Mouse (Mus musculus) kidney, adult 11 months (tissue): ENCODE measurements around the gene Apba3.

ENCODE experiments used
- DNase-seq: peaks from one replicate; pipeline ENCODE4 v3.0.0; 2022

Gene Apba3

GRCm38 (mm10) chr10:81252424-81253419, 14.0 kb upstream of the Apba3 start, which contains the start of gene Matk:
Gene Matk, plus strand, starts transcription at chr10:81252935.
- DNase-seq: no peak

- DNase-seq: no peak
Observed at GRCm38 (mm10) chr10:81254886-81255285, 11.9 kb upstream of the Apba3 start.

- DNase-seq: no peak
Observed at GRCm38 (mm10) chr10:81257158-81258039, 9.4 kb upstream of the Apba3 start.

GRCm38 (mm10) chr10:81259225-81259884, 7.4 kb upstream of the Apba3 start:
- no peak for DNase-seq

GRCm38 (mm10) chr10:81261025-81261424, 5.7 kb upstream of the Apba3 start:
- DNase-seq: no peak

- DNase-seq: no peak
Observed at GRCm38 (mm10) chr10:81265540-81265939, 1.2 kb upstream of the Apba3 start.

- peak; percentile 93 for DNase-seq
Observed at GRCm38 (mm10) chr10:81268056-81268455, 1.3 kb downstream of the Apba3 start.

- DNase-seq: no peak
Observed at GRCm38 (mm10) chr10:81268643-81269412, 2.1 kb downstream of the Apba3 start.

GRCm38 (mm10) chr10:81272356-81272755, 5.6 kb downstream of the Apba3 start:
- DNase-seq: no peak

GRCm38 (mm10) chr10:81273842-81274241, 7.1 kb downstream of the Apba3 start:
- DNase-seq: no peak

GRCm38 (mm10) chr10:81277676-81278075, 10.9 kb downstream of the Apba3 start:
- DNase-seq: no peak

GRCm38 (mm10) chr10:81279496-81279895, 12.7 kb downstream of the Apba3 start:
- DNase-seq: no peak

- peak; percentile 61 for DNase-seq
Observed at GRCm38 (mm10) chr10:81284189-81284588, 17.4 kb downstream of the Apba3 start.

- peak; percentile 83 for DNase-seq
Observed at GRCm38 (mm10) chr10:81284719-81285118, 18.0 kb downstream of the Apba3 start.

- DNase-seq: peak; percentile 85
Observed at GRCm38 (mm10) chr10:81285694-81286450, 19.1 kb downstream of the Apba3 start.

GRCm38 (mm10) chr10:81286586-81286985, 19.8 kb downstream of the Apba3 start:
- DNase-seq: peak; percentile 73

- no peak for DNase-seq
Observed at GRCm38 (mm10) chr10:81287513-81288157, 20.9 kb downstream of the Apba3 start.

- no peak for DNase-seq
Observed at GRCm38 (mm10) chr10:81288601-81289000, 21.8 kb downstream of the Apba3 start.

GRCm38 (mm10) chr10:81289278-81289677, 22.5 kb downstream of the Apba3 start:
- peak; percentile 59 for DNase-seq

GRCm38 (mm10) chr10:81289811-81290210, 23.1 kb downstream of the Apba3 start:
- peak; percentile 65 for DNase-seq
